Mouse (Mus musculus): ENCODE data around the gene Cln5.

Gene Cln5

GRCm38 (mm10) chr14:103069864-103070611, at the start of gene Cln5:
Gene Cln5, plus strand, starts transcription at chr14:103070216.
- DNase-seq (ENCODE audit: extremely low spot score, low read depth, low spot score): peak; percentile 85

- DNase-seq (ENCODE audit: extremely low spot score, low read depth, low spot score): no peak
These were observed 40.8 kb upstream of the Cln5 start for GRCm38 (mm10) chr14:103029203-103029602.

DNA sequence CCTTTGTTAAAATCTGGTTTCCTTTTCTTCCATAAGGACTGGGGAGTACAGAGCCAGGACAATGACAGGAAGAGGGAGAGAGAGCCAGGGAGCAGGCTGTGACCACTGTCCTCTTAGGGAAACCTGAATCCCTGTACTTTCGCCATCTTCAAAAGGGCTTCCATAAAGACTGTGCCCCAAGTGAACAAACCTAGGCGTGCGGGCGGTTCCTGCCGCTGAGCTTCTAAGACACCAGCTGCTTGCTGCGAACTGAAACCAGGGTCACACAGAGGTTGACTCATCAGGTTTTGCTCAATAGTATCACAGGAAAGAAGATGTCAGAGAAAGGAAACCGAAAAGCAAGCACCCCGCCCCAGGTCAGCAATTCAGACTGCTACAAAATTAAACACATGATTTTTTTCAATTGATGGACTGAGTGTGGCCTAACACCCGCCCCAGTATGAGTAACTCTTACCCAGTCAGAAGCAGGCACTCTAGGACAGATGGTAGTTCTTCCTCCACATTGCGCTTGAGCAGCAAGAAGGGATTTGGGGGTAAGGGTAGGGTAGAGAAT, 36.7 kb upstream of the Cln5 start:
- DNase-seq (ENCODE audit: extremely low spot score, low read depth, low spot score): no peak

DNA sequence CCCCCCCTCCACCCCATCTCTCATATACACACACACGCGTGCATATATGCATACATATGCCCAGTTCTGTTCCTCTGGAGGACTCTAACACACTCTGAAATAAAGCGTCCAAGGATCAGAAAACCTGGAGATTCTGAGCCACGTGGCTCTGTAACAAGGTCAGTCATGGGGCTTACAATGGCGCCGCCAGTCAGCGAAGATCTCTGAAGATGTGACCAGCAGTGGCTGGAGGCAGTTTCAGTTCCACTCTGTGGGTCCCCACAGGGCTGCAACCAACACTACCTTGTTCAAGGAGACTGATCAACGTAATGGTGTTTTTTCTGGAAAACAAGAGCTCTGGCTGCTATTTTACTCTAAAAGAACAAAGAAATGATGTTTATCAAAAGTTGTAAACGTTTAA, 35.9 kb upstream of the Cln5 start:
- no peak for DNase-seq (ENCODE audit: extremely low spot score, low read depth, low spot score)

GRCm38 (mm10) chr14:103037016-103037415, 33.0 kb upstream of the Cln5 start:
- no peak for DNase-seq (ENCODE audit: extremely low spot score, low read depth, low spot score)

DNA sequence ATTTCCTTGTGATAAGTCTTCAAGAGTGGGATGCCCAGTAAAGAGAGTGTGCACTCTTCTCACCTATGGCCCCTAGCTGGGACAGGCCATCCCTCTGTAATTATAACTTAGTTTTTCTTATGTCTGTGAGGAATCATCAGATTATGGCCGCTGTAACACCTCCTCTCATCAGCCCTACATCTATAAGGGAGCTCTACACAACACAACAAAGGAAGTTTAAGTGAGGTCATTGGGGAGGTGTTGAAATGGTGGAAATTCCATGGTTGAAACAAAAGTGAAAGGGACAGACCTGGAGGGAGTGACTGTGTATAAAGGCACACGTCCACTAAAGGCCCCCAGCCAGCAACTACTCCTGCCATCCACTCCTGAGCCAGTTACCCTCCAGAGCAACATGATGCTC, 23.3 kb upstream of the Cln5 start, which contains the start of gene Acod1:
Acod1 (plus strand) TSS at position 301 of the 400 bp plus-strand sequence.
- DNase-seq (ENCODE audit: extremely low spot score, low read depth, low spot score): no peak

DNA sequence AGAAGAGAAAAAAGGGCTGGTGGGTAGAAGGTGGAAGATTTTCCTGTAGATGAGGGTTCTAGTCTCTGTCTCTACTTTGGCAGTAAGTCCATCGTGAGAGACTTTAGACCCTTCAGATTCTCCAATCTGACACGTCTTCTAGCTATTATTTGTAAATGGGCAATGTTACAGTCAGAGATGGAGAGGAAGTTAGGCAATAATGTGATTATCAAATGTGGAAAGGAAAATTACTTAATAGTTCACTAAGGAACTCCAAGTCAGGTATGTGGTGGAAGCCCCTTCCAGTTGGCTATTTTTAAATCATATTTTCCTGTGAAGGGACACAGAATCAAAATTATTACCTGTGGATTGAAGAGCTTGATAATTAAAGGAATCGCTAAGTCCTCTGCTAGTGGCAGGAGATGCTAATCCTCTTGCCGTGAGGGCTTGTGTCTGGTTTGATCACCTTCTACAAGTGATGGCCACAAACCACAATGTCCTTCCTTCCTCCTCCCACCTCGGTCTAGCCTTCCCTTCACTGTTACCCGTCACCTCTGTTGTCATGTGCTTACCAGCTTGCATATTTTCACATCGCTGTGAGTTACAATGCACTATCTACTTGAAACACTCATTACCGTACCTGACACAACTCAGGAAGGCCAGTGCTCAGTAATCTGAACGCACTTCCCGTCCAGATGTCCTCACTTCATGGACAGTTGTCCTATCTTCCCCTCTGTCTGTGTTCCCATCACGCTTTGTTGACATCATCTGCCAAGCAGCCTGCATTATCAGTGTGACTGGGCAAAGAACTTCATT, 21.5 kb upstream of the Cln5 start:
- no peak for DNase-seq (ENCODE audit: extremely low spot score, low read depth, low spot score)

DNA sequence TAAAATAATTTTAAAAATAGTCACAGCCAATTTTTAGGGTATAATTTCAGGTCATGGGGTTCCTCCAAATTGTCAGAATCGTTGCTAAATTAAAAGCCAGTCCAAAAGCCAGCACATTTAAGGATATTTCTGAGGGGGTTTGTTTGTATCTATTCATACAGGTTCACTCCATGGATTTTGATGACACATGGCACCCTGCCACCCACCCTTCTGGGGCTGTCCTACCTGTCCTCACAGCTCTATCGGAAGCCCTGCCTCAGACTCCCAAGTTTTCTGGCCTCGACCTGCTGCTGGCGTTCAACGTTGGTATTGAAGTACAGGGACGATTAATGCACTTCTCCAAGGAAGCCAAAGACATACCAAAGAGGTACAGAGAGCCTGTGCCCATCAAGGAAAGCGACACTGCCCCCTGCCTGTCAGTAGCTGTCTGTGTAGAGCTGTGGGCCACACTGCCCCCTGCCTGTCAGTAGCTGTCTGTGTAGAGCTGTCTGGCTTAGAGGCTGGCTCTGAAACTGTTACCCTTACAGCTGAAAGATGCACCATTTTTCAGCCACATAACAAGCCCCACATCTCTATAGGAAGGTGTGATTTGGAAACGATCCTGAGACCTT, 18.8 kb upstream of the Cln5 start:
- peak; percentile 10 for DNase-seq (ENCODE audit: extremely low spot score, low read depth, low spot score)

GRCm38 (mm10) chr14:103054731-103055130, 15.3 kb upstream of the Cln5 start:
- DNase-seq (ENCODE audit: extremely low spot score, low read depth, low spot score): no peak

- DNase-seq (ENCODE audit: extremely low spot score, low read depth, low spot score): no peak
These were observed 13.4 kb upstream of the Cln5 start for GRCm38 (mm10) chr14:103056601-103057000.

DNA sequence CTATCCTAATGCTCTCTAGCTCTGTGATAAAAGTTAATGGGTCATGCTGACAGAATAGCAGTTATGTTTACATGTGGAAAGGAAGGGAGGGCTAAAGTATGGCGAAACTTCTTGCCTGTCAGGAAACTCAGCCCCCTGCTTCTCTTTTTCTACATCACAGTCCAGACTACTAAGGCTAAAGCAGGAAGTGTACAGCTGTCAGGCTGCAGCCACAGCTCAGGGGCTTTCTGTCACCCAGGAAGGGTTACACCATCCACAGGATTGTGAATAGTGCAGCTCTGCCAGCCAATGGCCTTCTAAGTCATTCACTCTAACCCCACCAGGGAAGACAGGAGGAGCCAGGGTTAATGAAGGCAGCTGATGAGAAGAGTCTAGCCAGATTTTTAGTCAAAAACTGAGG, 11.0 kb upstream of the Cln5 start:
- no peak for DNase-seq (ENCODE audit: extremely low spot score, low read depth, low spot score)

DNA sequence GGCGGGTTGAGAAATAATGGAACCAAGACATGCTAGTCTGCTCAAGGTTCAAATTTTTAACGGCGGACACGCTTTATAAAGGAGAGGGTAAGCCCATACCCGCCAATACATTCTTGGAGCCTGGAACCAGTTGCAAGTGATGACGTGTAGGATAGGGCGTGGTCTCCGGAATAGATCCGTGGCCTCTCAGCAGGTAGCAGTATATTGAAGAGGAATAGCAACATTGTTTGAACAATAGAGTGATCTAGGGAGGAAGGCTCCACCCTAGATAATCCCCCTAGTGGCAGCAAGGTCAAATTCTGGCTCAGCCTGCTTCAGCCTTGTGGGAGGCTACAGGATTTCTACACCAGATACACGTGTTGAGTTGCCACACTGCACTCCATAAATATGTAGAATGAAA, 10.5 kb upstream of the Cln5 start:
- DNase-seq (ENCODE audit: extremely low spot score, low read depth, low spot score): no peak

- DNase-seq (ENCODE audit: extremely low spot score, low read depth, low spot score): peak; percentile 53
These were observed 4.5 kb upstream of the Cln5 start for GRCm38 (mm10) chr14:103065294-103066167.

DNA sequence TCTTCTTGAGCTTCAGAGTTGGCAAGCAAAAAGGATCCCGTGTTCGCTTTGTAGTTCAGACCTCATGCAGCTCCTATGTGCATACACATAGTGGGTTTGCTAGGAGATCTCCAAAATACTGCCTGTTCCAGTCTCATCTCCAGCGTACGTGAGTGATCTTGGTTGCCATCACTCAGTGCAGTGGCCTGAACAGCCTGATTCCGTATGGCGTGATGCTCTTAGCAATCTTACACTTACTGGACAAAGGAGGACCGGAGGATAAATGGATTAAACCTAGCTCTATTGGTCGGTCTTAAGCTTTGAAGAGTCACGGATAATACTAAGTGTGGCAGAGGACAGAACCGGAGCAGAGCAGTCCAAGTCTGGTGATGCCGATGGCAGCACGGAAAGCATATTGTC, 552 bp upstream of the Cln5 start:
- peak; percentile 2 for DNase-seq (ENCODE audit: extremely low spot score, low read depth, low spot score)

DNA sequence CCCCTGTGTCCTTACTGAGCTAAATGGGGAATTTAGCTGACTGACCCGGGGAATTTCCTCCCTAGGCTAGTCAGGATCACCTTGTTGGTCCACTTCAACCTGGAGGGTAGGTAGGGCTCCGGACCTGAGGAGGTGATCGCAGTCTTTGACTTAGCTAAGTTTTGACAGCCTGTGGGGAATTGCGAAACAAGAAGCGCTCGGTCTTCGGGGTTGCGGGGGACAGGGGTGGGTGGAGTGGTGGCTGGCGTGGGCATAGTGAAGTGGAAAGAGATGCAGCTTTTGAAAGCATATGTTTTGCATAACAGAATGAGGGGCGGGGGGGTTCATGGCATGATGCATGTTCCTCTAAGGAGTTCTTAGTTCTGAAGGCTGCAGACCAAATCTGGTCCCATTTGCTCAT, 774 bp downstream of the Cln5 start:
- no peak for DNase-seq (ENCODE audit: extremely low spot score, low read depth, low spot score)

- DNase-seq (ENCODE audit: extremely low spot score, low read depth, low spot score): no peak
These were observed 1.5 kb downstream of the Cln5 start for GRCm38 (mm10) chr14:103071471-103071870.

DNA sequence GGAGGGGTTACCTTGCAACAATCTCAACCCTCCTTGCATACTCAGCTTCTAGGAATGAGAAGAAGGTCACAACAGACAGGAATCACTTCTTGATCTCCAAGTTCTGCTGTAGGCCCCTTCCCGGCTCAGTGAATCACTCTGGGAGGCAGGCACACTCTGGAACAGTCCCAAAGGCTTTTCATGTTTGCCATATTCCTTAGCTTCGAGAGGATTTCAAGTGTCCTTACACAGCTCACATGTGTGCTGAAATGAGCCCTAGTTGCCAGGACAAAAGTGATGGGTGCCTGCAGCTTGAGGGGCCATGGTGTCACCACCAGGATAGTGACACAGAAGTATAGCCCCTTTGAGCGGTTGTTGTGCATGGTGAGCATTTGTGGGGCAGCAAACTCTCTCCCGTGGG, 2.7 kb downstream of the Cln5 start:
- no peak for DNase-seq (ENCODE audit: extremely low spot score, low read depth, low spot score)

DNA sequence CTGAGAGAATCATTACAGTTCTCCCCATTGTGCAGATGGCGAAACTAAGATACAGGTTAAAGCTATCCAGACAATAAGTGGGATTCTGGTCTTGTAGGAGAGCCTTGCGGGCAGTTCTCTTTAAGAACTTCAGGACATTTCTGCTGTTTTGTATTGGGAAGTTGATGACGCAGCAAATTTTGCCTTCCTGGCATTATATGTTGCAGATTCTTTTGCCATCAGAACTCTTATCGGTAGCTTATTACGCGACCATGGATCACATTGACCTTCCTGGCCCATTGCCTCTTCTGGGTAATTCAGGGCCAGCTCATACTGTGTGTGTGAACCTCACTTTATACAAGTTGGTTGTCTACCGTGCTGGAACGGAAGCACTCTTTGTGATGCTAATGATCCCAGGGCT, 3.8 kb downstream of the Cln5 start:
- DNase-seq (ENCODE audit: extremely low spot score, low read depth, low spot score): no peak

DNA sequence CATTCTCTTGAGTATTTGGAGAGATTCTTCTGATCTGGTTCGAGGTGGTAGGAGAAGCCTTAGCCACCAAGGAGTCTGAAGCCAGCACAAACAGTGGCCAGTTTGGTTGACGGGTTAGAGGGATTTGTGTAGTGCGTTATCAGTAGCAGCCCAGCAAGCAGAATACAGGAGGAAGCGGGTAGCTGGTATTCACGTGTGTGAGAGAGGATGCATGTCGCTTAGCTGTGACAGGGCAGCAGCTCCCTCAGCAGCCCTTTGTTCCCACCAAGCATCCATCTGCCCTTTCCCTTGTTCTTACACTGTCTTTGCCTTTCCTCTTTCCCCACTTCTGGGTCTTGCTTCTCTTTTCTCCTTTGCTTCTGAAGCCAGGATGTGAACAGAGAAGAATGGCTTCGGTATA, 5.2 kb downstream of the Cln5 start:
- DNase-seq (ENCODE audit: extremely low spot score, low read depth, low spot score): no peak

DNA sequence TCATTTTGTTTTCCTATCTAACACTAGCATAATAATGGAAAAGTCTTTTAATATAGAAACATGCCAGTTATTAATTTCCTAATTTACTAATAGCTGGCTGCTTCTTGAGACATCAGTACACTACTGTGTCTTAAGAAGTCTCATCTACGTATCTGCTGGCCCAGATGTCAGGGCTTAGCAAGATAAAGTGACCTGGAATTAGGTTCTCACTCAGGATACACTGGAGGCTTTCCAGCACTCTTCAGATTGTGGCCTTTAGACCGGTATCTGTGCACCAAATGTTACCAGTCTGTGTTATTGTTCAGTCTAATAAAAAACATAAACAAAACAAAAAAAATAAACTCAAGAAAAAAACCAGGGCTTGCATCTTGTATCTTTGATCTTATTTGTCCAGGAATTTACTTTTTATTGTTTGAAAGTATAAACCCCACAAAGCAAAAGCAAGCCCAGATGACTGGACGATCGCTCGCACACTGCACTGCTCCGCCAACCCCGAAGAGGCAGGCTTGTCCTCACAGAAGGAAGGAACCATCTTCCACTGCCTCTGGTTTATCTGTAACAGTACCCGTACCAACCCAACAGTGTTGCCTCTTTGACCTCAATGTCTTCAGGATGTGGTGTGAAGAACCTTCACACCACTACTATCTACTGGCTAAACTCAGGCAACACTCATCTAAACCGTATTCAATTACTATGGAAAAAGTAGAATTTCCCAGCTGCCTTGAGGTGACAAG, 7.4 kb downstream of the Cln5 start:
- no peak for DNase-seq (ENCODE audit: extremely low spot score, low read depth, low spot score)

All from hindlimb bud, embryonic 11.5 days (tissue).